Mouse (Mus musculus) stomach, embryonic 14.5 days (tissue): ENCODE results near the gene Lamb2. TPM values are rescaled to one million over a fixed set of nuclear protein-coding genes. Genes with fewer than 3 reads are reported as not detected.
A peak's percentile ranks its signal among the peaks of the same experiment; 100 is the strongest.

Source experiments
- ATAC-seq: fragments of 200-750 bp; cut with Nextera tagmentation; 2 replicates; pipeline ENCODE4 v1.8.0; 2017; ENCODE audit warnings: low read depth, moderate TSS enrichment; ENCODE audit not compliant: insufficient number of reproducible peaks, insufficient read depth, low FRiP score
- H3K27ac ChIP-seq: fragments of 300-500 bp; sonication (generic); 2 replicates; pipeline ENCODE4 v1.5.1; 2014; ENCODE audit warnings: mild to moderate bottlenecking, low read length, moderate library complexity, mixed read lengths
- H3K27me3 ChIP-seq: fragments of 300-500 bp; sonication (generic); 2 replicates; pipeline ENCODE4 v1.6.1; 2014; ENCODE audit warnings: low read length, control low read depth, mixed read lengths; ENCODE audit not compliant: control insufficient read depth, insufficient read depth
- H3K36me3 ChIP-seq: fragments of 300-500 bp; sonication (generic); 2 replicates; pipeline ENCODE4 v1.6.1; 2014; ENCODE audit warnings: mild to moderate bottlenecking, control low read depth, low read length, moderate library complexity, mixed read lengths; ENCODE audit not compliant: control insufficient read depth, insufficient read depth
- H3K4me1 ChIP-seq: fragments of 300-500 bp; sonication (generic); 2 replicates; pipeline ENCODE4 v1.6.1; 2014; ENCODE audit warnings: low read length, control low read depth, mixed read lengths; ENCODE audit not compliant: control insufficient read depth, insufficient read depth
- H3K4me2 ChIP-seq: fragments of 300-500 bp; sonication (generic); replicated peaks from 2 replicates; pipeline ENCODE4 v1.6.1; 2014; ENCODE audit warnings: low read depth, low read length, control low read depth
- H3K4me3 ChIP-seq: fragments of 300-500 bp; sonication (generic); 2 replicates; pipeline ENCODE4 v1.5.1; 2014; ENCODE audit warnings: low read depth, low read length, control low read depth
- H3K9ac ChIP-seq: fragments of 300-500 bp; sonication (generic); replicated peaks from 2 replicates; pipeline ENCODE4 v1.6.1; 2014; ENCODE audit warnings: low read depth, mild to moderate bottlenecking, control low read depth, low read length, moderate library complexity, mixed read lengths
- H3K9me3 ChIP-seq: fragments of 300-500 bp; sonication (generic); 2 replicates; pipeline ENCODE4 v1.6.1; 2016; ENCODE audit warnings: low read depth, low read length, control low read depth; ENCODE audit not compliant: control insufficient read depth
- WGBS: fragments of 180-500 bp; shearing (Covaris S2); extraction: QIAGEN DNeasy Blood & Tissue Kit; methylation state at CpG from one replicate; pipeline ENCODE4 v1.1.7; 2014; 5-methylcytosine and 5-hydroxymethylcytosine counted together
- polyA plus RNA-seq: library from polyadenylated mRNA; unstranded; fragments of >200 nt; fragmentation: Nextera tagmentation; extraction: Ambion mirVana; gene quantifications from 2 replicates; pipeline ENCODE4 v1.2.1, GENCODE M21; 2014

Gene Lamb2
- polyA plus RNA-seq, 1 experiment from 2014 or later: 38.7 TPM

DNA sequence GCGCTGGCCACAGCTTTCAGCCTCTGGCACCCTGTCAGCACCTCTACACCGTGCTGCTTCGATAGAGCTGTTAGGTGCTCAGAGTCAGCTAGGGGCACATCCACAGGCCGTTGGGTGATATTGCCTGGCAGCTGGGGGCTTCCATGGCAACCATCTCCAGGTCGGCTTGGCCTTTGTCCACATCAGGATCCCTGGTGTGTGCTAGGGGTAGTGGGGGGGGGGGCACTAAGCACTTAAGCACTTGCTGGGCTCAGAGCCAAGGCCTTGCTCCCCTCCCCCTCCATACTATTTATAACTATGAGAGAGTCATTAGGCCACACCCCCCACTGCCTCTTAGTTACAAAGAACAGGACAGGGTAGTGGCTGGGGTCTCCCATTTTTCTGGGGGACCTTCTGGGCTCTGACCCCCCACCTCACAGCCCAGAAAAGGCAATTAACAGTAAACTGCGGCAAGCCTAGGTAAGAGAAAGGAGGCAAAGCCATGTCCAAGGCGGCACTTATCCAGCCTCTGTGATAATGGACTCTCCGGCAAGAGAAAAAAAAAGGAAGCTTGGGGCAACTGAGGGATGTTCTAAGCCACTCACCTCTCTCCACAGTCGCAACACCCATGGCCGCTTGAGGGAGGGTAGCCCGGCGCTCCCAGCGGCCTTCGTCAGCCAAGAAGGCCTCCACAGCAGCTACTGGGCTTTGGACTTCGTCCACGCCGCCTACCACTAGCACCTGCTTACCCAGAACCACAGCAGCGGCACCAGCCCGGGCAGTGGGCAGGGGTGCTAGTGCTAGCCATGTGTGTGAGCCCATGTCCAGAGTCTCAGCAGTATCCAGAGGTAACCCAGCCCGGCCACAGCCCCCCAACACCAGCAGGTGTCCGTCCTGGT is 29.0 kb upstream of the Lamb2 start:
- H3K4me3 ChIP-seq: peak overlapping the region; percentile 18
- H3K36me3 ChIP-seq: peaks cover 7% of the 10 kb centered on the region; the same call in 1 of the 2 replicates
- peak overlapping the region; percentile 52 for H3K4me2 ChIP-seq
- no peaks in the 10 kb centered on the region for H3K27me3 ChIP-seq
- H3K9me3 ChIP-seq: no peaks in the 10 kb centered on the region
- WGBS: 54% methylated on average over 21 of the region's 21 CpGs
- H3K4me1 ChIP-seq: peaks cover 30% of the 10 kb centered on the region
- H3K9ac ChIP-seq: peak overlapping the region; percentile 10; the same call in 1 of the 2 replicates
- ATAC-seq: peak; percentile 39
- peak overlapping the region; percentile 56; the same call in 1 of the 2 replicates for H3K27ac ChIP-seq

DNA sequence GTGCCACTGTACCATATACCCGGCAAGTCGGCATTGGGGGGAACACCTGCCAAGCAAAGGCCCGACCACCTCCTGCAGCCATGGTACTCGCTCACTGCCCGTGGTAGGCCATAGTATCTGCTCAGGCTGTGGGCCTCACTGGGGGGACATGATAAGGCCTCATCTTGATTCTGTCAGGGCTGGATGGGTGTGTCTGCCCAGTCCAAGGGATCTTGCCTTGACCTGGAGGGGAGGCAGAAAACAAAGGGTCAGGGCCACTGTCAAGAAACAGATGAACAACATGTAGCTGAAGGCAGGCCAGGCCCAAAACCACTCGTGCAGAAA is 28.4 kb upstream of the Lamb2 start:
- H3K27me3 ChIP-seq: no peaks in the 10 kb centered on the region
- H3K27ac ChIP-seq: peak overlapping the region; percentile 56; the same call in 1 of the 2 replicates
- H3K4me2 ChIP-seq: peak overlapping the region; percentile 52
- H3K36me3 ChIP-seq: peaks cover 7% of the 10 kb centered on the region; the same call in 1 of the 2 replicates
- ATAC-seq: no peak
- no peaks in the 10 kb centered on the region for H3K9me3 ChIP-seq
- H3K4me1 ChIP-seq: peaks cover 30% of the 10 kb centered on the region
- H3K4me3 ChIP-seq: peak overlapping the region; percentile 18
- H3K9ac ChIP-seq: no peak overlapping the region
- WGBS: 79% methylated on average over 6 of the region's 6 CpGs

DNA sequence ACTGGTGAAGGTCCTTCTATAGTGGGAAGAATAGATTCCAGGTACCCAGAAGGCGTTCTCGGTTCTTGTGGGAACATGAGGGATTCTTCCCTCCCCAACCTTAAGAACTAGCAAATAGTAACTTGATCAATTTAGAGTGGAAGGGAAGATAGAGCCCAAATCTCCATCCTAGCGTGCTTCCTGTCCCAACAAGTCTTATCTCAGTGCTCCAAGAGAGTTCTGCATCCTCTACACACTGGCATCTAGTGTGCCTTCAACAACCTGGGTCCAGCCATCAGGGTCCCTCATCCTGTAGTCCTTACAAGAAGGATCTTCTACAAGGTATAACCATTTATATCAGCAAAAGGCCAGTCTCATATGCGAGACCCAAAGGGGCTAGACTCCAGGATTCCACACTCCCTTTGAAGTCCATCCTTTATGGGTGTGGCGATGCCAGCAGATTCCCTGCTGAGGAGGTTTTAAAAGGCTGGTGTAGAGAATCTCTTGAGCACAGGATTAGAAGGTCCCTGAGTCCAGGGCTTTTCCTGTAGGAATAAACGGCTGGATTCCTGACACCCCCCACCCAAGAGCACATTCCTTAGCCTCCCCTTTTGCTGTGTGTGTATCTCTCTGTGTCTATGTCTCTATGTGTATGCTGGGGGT is 27.9 kb upstream of the Lamb2 start:
- peak overlapping the region; percentile 50 for H3K4me3 ChIP-seq
- WGBS: 48% methylated on average over 6 of the region's 6 CpGs
- peak overlapping the region; percentile 31 for H3K9ac ChIP-seq
- H3K4me2 ChIP-seq: peak overlapping the region; percentile 52
- ATAC-seq: no peak
- peaks cover 30% of the 10 kb centered on the region for H3K4me1 ChIP-seq
- peaks cover 7% of the 10 kb centered on the region; the same call in 1 of the 2 replicates for H3K36me3 ChIP-seq
- no peaks in the 10 kb centered on the region for H3K27me3 ChIP-seq
- no peaks in the 10 kb centered on the region for H3K9me3 ChIP-seq
- H3K27ac ChIP-seq: peak overlapping the region; percentile 84

DNA sequence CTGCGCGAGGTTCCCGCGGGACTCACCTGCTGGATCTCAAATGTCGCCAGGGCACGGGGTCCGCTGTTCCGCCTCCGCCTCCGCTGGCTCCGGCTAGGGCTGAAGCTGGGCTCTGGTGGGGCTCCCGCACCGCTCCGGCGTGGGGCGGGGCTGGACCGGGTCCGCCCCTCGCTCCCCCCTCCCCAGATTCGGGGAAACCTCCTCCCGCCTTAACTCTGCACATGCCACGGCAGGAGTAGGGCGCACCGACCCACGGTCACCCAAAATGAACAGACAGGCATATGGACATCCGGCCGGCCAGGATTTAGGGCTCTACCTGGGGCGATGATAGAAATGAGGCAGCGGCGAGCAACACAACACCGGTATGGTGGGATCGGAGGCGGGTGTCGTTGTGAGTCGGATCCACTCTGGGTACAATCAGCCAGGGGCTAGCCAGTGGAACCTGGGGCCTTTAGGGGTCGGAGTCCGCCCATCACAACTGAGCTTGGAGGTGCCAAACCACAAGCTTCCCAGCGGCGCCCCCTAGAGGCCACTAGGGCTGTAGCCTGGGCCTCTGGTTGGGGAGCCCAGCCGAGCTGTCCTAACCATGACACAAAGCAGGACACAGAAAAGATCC is 27.1 kb upstream of the Lamb2 start:
- Histone ChIP-seq H3K36me3 (peaks cover 7% of the 10 kb centered on the region; the same call in 1 of the 2 replicates), H3K9me3 (no peaks in the 10 kb centered on the region), H3K4me2 (peak overlapping the region; percentile 52), H3K4me1 (peaks cover 30% of the 10 kb centered on the region), H3K27me3 (no peaks in the 10 kb centered on the region), H3K4me3 (peak overlapping the region; percentile 50), H3K27ac (peak overlapping the region; percentile 84), H3K9ac (peak overlapping the region; percentile 31)
- ATAC-seq: peak; percentile 86
- WGBS: 1% methylated on average over 40 of the region's 40 CpGs

DNA sequence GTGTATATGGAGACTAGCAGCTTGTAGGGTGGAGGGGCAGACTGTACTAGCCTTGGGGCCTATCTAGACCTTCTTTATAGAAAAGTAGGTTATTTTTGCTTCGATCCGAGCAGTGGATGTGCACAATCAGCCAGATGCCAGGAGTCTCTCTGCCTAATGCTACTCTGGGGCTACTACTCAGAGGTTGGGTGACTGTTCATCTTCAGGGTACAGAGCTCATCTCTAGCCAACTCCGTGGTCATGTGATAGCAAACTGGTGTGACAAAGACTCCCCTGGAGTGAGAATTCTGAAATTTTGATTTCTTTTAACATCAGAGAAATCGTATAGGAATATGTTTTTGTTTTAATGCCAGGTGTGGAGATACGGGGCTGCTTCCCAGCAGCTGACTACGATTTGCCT is 26.6 kb upstream of the Lamb2 start:
- H3K4me3 ChIP-seq: peak overlapping the region; percentile 50
- peak overlapping the region; percentile 84 for H3K27ac ChIP-seq
- peak overlapping the region; percentile 52 for H3K4me2 ChIP-seq
- H3K36me3 ChIP-seq: peaks cover 7% of the 10 kb centered on the region; the same call in 1 of the 2 replicates
- ATAC-seq: peak; percentile 14; the same call in 1 of the 2 replicates
- H3K9me3 ChIP-seq: no peaks in the 10 kb centered on the region
- H3K4me1 ChIP-seq: peaks cover 30% of the 10 kb centered on the region
- H3K27me3 ChIP-seq: no peaks in the 10 kb centered on the region
- H3K9ac ChIP-seq: peak overlapping the region; percentile 31
- WGBS: 30% methylated on average over 6 of the region's 6 CpGs

DNA sequence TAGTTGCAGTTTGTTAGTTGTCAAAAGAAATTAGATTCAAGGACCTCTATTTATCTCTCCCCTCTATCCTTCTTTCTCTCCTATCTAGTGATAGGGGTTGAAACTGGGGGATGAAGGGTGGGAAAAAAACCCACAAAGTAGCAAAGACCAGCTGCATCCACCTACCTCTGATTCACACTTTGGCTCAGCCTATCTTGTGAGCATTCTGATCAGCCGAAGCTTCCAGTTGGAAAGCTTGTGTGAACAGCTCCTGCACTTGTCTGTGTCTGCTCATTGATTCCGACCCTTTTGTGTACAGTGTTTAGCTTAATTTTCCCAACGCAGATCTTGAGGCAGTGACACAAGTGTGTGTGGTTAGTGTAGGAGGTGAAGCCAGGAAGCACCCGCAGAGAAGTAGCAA is 26.1 kb upstream of the Lamb2 start:
- no peak overlapping the region for H3K9ac ChIP-seq
- no peak for ATAC-seq
- H3K36me3 ChIP-seq: peaks cover 3% of the 10 kb centered on the region; the same call in 1 of the 2 replicates
- peak overlapping the region; percentile 50 for H3K4me3 ChIP-seq
- H3K4me1 ChIP-seq: peaks cover 30% of the 10 kb centered on the region
- H3K27me3 ChIP-seq: no peaks in the 10 kb centered on the region
- no peaks in the 10 kb centered on the region for H3K9me3 ChIP-seq
- peak overlapping the region; percentile 84 for H3K27ac ChIP-seq
- peak overlapping the region; percentile 52 for H3K4me2 ChIP-seq
- 57% methylated on average over 4 of the region's 4 CpGs for WGBS

DNA sequence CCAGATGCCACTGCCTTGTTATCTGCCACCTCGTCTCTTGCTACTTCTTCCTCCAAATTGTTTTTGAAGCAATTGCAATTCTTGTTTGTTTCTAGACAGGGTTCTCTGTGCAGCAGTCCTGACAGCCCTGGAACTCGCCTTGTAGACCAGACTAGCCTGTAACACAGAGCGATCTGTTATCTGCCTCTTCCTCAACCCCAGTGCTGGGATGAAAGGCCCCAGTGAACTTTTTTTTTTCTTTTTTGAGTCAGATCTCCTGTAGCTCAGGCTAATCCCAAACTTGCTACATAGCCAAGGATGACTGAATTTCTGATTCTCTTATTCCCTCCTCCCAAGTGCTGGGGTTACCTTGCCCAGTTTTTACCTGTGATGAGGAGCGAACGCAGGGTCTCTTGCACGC is 25.1 kb upstream of the Lamb2 start:
- H3K4me1 ChIP-seq: peaks cover 28% of the 10 kb centered on the region
- no peaks in the 10 kb centered on the region for H3K9me3 ChIP-seq
- H3K27me3 ChIP-seq: no peaks in the 10 kb centered on the region
- no peak overlapping the region for H3K4me3 ChIP-seq
- no peak overlapping the region for H3K9ac ChIP-seq
- no peaks in the 10 kb centered on the region for H3K36me3 ChIP-seq
- no peak for ATAC-seq
- no peak overlapping the region for H3K27ac ChIP-seq
- H3K4me2 ChIP-seq: no peak overlapping the region
- 90% methylated on average over 6 of the region's 6 CpGs for WGBS
